Mouse (Mus musculus) forebrain, embryonic 10.5 days (tissue): ENCODE data around the gene Bcar1. TPM values are rescaled to one million over a fixed set of nuclear protein-coding genes. Genes with fewer than 3 reads are reported as not detected.

Source experiments
- DNase-seq: peaks from one replicate; pipeline ENCODE4 v3.0.0-alpha.2; 2017; ENCODE audit warnings: low spot score; ENCODE audit errors: extremely low spot score
- H3K27ac ChIP-seq: fragments of 300-500 bp; sonication (generic); 2 replicates; pipeline ENCODE4 v1.5.1; 2016; ENCODE audit warnings: mild to moderate bottlenecking
- H3K27me3 ChIP-seq: fragments of 300-500 bp; sonication (generic); 2 replicates; pipeline ENCODE4 v1.6.1; 2016; ENCODE audit warnings: mild to moderate bottlenecking; ENCODE audit not compliant: poor library complexity, severe bottlenecking
- H3K36me3 ChIP-seq: fragments of 300-500 bp; sonication (generic); replicated peaks from 2 replicates; pipeline ENCODE4 v1.6.1; 2016; ENCODE audit warnings: mild to moderate bottlenecking, moderate library complexity
- H3K4me1 ChIP-seq: fragments of 300-500 bp; sonication (generic); 2 replicates; pipeline ENCODE4 v1.6.1; 2016
- H3K4me3 ChIP-seq: fragments of 300-500 bp; sonication (generic); 2 replicates; pipeline ENCODE4 v1.5.1; 2016; ENCODE audit warnings: mild to moderate bottlenecking, moderate library complexity
- H3K9me3 ChIP-seq: fragments of 300-500 bp; sonication (generic); 2 replicates; pipeline ENCODE4 v1.6.1; 2016; ENCODE audit warnings: mild to moderate bottlenecking, moderate library complexity
- WGBS: fragments of 180-500 bp; shearing (Covaris S2); methylation state at CpG from one replicate; pipeline ENCODE4 v1.1.7; 2016; 5-methylcytosine and 5-hydroxymethylcytosine counted together
- polyA plus RNA-seq: library from polyadenylated mRNA; unstranded; fragments of >200 nt; fragmentation: Nextera tagmentation; extraction: Ambion mirVana; gene quantifications from 2 replicates; pipeline ENCODE4 v1.2.1, GENCODE M21; 2016

The Bcar1 gene
- polyA plus RNA-seq, 1 experiment from 2014 or later = 46.6 TPM

- WGBS = 1% methylated on average over 41 of the region's 44 CpGs
- Histone ChIP-seq H3K36me3 (peaks cover 10% of the 10 kb centered on the region; the same call in 1 of the 2 replicates), H3K27ac (peak overlapping the region; percentile 97), H3K4me1 (peaks cover 83% of the 10 kb centered on the region), H3K4me3 (peak overlapping the region; percentile 81), H3K9me3 (no peaks in the 10 kb centered on the region), H3K27me3 (peaks cover 19% of the 10 kb centered on the region)
- DNase-seq = peak; percentile 42
These were observed 363 bp downstream of the Bcar1 start for GRCm38 (mm10) chr8:111743101-111743791.

- H3K4me3 ChIP-seq = peak overlapping the region; percentile 81
- peaks cover 19% of the 10 kb centered on the region for H3K27me3 ChIP-seq
- peak overlapping the region; percentile 97 for H3K27ac ChIP-seq
- 33% methylated on average over 11 of the region's 11 CpGs for WGBS
- H3K4me1 ChIP-seq = peaks cover 86% of the 10 kb centered on the region
- no peaks in the 10 kb centered on the region for H3K9me3 ChIP-seq
- peaks cover 10% of the 10 kb centered on the region; the same call in 1 of the 2 replicates for H3K36me3 ChIP-seq
- DNase-seq = no peak
These were observed 1.2 kb downstream of the Bcar1 start for GRCm38 (mm10) chr8:111742261-111743037.

- H3K9me3 ChIP-seq = no peaks in the 10 kb centered on the region
- peaks cover 91% of the 10 kb centered on the region for H3K4me1 ChIP-seq
- WGBS = 82% methylated on average over 6 of the region's 6 CpGs
- peak overlapping the region; percentile 97; the same call in 1 of the 2 replicates for H3K27ac ChIP-seq
- peak overlapping the region; percentile 81 for H3K4me3 ChIP-seq
- no peak for DNase-seq
- H3K27me3 ChIP-seq = peaks cover 14% of the 10 kb centered on the region
- peaks cover 11% of the 10 kb centered on the region; the same call in 1 of the 2 replicates for H3K36me3 ChIP-seq
These were observed 2.1 kb downstream of the Bcar1 start for GRCm38 (mm10) chr8:111741556-111741955.

DNA sequence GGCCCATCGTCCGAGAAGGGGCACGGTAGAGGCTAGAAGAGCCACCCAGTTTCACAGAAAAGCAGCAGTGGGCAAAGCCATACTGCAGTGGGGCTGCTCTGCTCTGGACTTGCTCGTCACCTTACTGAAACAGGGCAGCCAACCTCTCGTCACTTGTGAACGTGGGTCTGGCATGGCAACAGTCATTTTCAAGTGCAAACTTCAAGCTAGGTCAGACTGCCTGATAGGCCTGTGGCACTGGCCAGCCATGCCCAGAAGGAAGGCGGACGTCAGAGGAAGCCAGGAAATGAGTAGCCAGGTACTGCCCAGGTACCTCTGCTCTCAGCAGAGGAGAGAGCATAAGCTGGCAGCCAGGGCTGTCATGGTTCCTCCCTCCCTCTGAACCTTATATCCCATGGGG lies 2.6 kb downstream of the Bcar1 start:
- Histone ChIP-seq H3K9me3 (no peaks in the 10 kb centered on the region), H3K4me3 (peak overlapping the region; percentile 8; the same call in 1 of the 2 replicates), H3K4me1 (peaks cover 91% of the 10 kb centered on the region), H3K27me3 (peaks cover 9% of the 10 kb centered on the region), H3K27ac (peak overlapping the region; percentile 40), H3K36me3 (peaks cover 13% of the 10 kb centered on the region; the same call in 1 of the 2 replicates)
- no peak for DNase-seq
- WGBS = 87% methylated on average over 8 of the region's 8 CpGs

- peaks cover 9% of the 10 kb centered on the region for H3K27me3 ChIP-seq
- peak overlapping the region; percentile 40 for H3K27ac ChIP-seq
- 77% methylated on average over 7 of the region's 7 CpGs for WGBS
- no peaks in the 10 kb centered on the region for H3K9me3 ChIP-seq
- peaks cover 91% of the 10 kb centered on the region for H3K4me1 ChIP-seq
- H3K36me3 ChIP-seq = peaks cover 16% of the 10 kb centered on the region; the same call in 1 of the 2 replicates
- peak overlapping the region; percentile 8; the same call in 1 of the 2 replicates for H3K4me3 ChIP-seq
- DNase-seq = no peak
These were observed 3.3 kb downstream of the Bcar1 start for GRCm38 (mm10) chr8:111740301-111740711.

- Histone ChIP-seq H3K27ac (peak overlapping the region; percentile 40), H3K27me3 (peaks cover 3% of the 10 kb centered on the region), H3K9me3 (no peaks in the 10 kb centered on the region), H3K4me1 (peaks cover 91% of the 10 kb centered on the region), H3K4me3 (no peak overlapping the region), H3K36me3 (peaks cover 16% of the 10 kb centered on the region; the same call in 1 of the 2 replicates)
- DNase-seq = no peak
- WGBS = 40% methylated on average over 7 of the region's 7 CpGs
These were observed 4.0 kb downstream of the Bcar1 start for GRCm38 (mm10) chr8:111739604-111740003.

GRCm38 (mm10) chr8:111738867-111739266 lies 4.7 kb downstream of the Bcar1 start:
- DNase-seq = no peak
- peaks cover 91% of the 10 kb centered on the region for H3K4me1 ChIP-seq
- H3K27ac ChIP-seq = peak overlapping the region; percentile 40; the same call in 1 of the 2 replicates
- no peak overlapping the region for H3K4me3 ChIP-seq
- H3K27me3 ChIP-seq = no peaks in the 10 kb centered on the region
- H3K36me3 ChIP-seq = peaks cover 16% of the 10 kb centered on the region; the same call in 1 of the 2 replicates
- WGBS = 83% methylated on average over 6 of the region's 6 CpGs
- H3K9me3 ChIP-seq = no peaks in the 10 kb centered on the region

DNA sequence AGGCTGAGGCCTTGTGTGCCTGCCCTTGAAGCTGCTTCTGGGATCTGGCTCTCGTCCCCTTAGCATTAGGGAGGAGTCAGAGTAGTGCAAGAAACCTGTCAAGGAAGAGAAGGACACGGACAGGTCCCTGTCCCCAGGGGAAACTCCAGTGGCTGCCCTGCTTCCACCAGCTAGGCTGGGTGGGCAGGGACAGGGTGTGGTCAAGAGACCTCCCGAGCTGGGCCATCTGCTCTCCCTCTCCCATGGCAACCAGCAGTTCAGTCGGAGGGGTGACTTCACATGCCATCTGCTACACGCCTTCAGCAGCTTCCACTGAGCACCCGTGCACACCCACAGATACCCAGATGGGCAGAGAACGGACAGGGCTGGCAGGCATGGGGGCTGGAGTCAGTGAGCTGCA lies 7.3 kb downstream of the Bcar1 start:
- Histone ChIP-seq H3K4me1 (peaks cover 93% of the 10 kb centered on the region), H3K4me3 (no peak overlapping the region), H3K27me3 (no peaks in the 10 kb centered on the region), H3K9me3 (no peaks in the 10 kb centered on the region), H3K36me3 (peaks cover 16% of the 10 kb centered on the region; the same call in 1 of the 2 replicates), H3K27ac (peak overlapping the region; percentile 91)
- WGBS = 72% methylated on average over 7 of the region's 7 CpGs
- DNase-seq = no peak

DNA sequence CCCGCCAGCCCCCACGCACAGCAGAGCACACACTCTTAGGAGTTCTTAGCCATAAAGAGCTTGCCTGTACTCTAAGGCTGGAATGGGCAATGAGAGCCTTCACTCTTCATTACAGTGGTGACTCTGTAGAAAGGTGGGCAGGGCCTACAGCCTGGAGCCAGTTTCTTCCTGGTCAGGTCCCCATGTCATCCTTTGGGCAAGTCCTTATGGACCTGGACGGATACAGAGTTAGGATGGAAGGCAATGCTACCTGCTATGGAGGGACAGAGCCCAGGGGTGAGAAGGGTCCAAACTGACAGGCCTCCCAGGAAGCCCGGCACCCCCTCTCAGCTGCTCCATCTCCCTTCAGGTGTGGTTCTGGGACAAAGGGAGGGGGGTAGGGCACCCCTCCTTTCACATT lies 7.8 kb downstream of the Bcar1 start:
- Histone ChIP-seq H3K27me3 (no peaks in the 10 kb centered on the region), H3K36me3 (peaks cover 13% of the 10 kb centered on the region; the same call in 1 of the 2 replicates)
- WGBS = 78% methylated on average over 4 of the region's 4 CpGs

DNA sequence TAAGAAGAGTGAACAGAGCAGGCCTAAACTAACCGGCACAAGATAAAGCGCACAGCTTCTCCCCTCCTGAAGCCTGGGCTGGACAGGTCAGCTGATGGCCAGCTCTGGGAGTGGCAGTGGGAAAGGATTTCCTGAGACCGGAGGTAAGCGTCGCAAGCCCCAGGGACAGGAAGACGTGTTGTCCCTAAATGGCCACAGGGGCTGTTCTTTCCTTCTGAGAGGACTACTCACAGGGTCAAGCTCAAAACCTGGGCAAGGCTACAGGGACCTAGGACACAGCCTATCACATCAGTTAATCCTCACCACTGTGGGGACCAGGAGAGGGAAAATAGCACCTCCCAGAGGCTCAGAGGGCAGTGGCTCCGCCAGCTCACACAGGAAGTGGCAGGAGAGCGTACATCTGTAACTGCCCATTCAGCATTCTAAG lies 8.3 kb downstream of the Bcar1 start:
- H3K36me3 ChIP-seq = peaks cover 12% of the 10 kb centered on the region; the same call in 1 of the 2 replicates
- peak overlapping the region; percentile 91 for H3K27ac ChIP-seq
- 64% methylated on average over 8 of the region's 8 CpGs for WGBS
- DNase-seq = no peak
- H3K9me3 ChIP-seq = no peaks in the 10 kb centered on the region
- H3K4me3 ChIP-seq = peak overlapping the region; percentile 10; the same call in 1 of the 2 replicates
- H3K27me3 ChIP-seq = no peaks in the 10 kb centered on the region
- H3K4me1 ChIP-seq = peaks cover 93% of the 10 kb centered on the region

More for the DNA sequence above, 7.8 kb downstream of the Bcar1 start:
- DNase-seq = no peak
- Histone ChIP-seq H3K4me1 (peaks cover 93% of the 10 kb centered on the region), H3K27ac (peak overlapping the region; percentile 91), H3K4me3 (no peak overlapping the region), H3K9me3 (no peaks in the 10 kb centered on the region)

DNA sequence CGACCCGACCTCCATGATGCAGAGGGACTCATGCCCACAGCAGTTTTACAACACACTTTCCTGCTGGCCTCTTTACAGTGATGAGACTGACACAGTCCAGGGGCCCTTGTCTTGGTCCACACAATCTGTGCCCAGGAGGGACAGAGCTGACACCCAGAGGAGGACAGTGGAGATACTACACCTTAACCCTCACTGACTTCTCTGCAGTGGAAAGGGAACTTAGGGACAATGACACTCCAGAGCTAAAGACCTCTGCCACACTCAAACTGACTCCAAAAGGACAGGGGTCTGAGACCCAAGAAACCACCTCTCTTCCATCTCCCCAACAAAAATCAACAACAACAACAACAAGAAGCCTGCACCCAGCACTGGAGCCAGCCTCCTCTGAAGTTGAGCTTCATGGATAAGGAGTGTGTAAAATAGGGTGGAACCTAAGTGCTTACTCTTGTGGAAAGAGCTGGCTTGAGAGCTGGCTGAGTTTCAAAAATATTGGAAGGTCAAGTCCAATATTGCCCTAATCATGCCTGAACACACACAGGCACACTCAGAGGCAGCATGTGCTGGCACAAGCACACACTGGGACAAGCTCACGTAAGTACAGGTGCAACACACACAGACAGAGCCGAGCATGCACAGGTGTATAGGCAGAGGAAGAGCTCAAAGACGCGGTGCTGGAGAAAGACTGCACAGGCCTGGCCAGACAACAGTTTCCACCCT lies 9.2 kb downstream of the Bcar1 start:
- Histone ChIP-seq H3K4me3 (peak overlapping the region; percentile 19; the same call in 1 of the 2 replicates), H3K36me3 (peaks cover 8% of the 10 kb centered on the region; the same call in 1 of the 2 replicates), H3K27ac (peak overlapping the region; percentile 91), H3K9me3 (no peaks in the 10 kb centered on the region), H3K4me1 (peaks cover 93% of the 10 kb centered on the region), H3K27me3 (no peaks in the 10 kb centered on the region)
- DNase-seq = no peak
- 55% methylated on average over 6 of the region's 6 CpGs for WGBS

DNA sequence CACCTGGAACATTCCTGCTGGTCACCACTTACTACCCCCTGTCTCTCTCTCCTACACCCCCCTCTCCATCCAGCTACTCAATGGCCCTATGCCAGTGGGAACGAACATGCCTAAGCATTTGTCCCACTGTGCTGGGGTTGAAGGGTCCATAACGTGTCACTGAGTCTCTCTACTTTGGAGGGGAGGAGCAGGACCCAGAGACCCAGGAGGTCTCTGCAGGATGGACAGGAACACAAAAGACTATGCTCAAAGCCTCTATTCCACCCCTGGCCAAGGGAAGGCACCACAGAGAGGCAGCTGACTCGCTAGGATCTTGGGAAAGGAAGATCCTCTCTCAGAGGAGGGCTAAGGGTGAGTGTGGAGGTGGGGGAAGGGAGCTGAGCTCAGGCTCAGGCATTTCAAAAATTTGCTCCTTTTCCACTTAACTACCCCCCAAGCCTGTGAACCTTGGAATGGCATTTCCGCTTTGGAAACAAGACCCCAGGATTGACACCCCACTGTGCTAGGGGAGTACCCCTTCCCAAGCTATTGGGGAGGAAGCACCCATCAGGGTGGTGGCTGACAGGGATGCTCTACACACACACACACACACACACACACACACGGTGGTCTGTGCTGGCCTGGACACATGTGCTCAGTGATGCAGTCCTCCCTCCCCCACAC lies 9.9 kb downstream of the Bcar1 start:
- DNase-seq = peak; percentile 52
- WGBS = 5% methylated on average over 5 of the region's 5 CpGs
- H3K27me3 ChIP-seq = no peaks in the 10 kb centered on the region
- H3K27ac ChIP-seq = peak overlapping the region; percentile 91
- peaks cover 91% of the 10 kb centered on the region for H3K4me1 ChIP-seq
- H3K4me3 ChIP-seq = peak overlapping the region; percentile 85
- 0 out of 2 replicates have a peak, but pooled peaks cover 6% of the 10 kb centered on the region for H3K36me3 ChIP-seq
- no peaks in the 10 kb centered on the region for H3K9me3 ChIP-seq
